Mouse (Mus musculus) R1 (cell line): ENCODE measurements around the gene Vnn1.
A peak's percentile ranks its signal among the peaks of the same experiment; 100 is the strongest.

Source experiments
- DNase-seq: peaks from one replicate; pipeline ENCODE4 v3.0.0-alpha.2; 2018; ENCODE audit warnings: low read depth, low spot score

Vnn1 gene

DNA sequence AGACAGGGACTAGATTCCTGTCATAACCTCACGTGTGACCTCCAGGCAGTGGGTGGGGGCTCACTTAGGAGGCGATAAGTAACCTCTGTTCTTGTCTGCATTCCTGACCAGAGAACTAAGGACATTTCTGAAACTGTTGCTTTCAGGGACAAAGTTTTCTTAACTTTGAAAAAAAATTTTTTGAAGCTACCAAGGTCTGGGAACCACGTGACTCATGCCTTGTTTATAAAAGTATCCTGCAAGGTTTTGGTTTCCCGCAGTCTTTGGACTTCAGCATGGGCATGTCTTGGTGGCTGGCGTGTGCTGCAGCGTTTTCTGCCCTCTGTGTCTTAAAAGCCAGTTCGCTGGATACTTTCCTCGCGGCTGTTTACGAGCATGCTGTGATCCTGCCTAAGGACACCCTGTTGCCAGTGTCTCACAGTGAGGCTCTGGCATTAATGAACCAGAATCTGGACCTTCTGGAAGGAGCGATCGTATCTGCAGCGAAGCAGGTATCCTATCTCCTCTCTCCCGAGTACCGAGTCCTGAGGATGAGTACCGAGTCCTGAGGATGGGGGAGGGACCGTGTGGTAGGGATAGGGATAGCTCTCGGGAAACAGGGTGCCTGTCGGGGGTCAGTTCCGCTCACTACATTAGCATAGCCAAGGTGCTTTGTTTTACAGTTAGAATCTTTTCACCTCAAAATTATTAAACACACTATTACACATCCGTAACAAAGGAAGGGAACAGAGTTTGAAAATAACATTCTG is at the start of gene Vnn1:
TSS of gene Vnn1 (plus strand) at position 88 of the 749 bp plus-strand sequence.
- peak; percentile 31 for DNase-seq

DNA sequence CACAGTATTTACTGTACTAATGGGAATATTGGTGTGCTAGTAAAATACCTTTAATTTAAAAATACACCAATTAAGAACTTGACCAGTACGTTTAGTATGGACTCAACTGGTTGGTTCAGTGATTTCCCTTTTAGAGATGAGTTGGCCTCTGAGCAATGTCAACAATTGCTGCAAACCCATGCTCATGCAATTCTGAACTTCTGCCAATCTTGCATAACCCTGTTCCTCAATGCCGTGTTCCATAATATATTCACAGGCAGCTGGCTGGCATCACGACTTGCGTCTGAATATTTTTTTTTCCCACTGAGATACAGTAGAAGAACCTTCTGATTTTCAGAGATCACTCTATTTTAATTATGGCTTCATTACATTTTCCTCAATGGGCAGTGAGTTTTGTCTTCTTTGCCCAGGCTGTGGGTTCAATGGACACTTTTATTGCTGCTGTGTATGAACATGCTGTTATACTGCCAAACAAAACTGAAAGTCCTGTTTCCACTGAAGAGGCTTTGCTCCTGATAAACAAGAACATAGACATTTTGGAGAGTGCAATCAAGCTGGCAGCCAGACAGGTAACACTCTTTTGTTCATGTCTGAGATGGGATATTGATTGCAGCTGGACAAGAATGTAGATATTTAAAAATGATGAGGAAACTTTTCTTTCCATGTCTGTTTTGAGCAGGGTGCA is 43.1 kb upstream of the Vnn1 start, which contains the start of gene Vnn3:
TSS of gene Vnn3 (plus strand) at position 235 of the 685 bp plus-strand sequence.
- DNase-seq = no peak

DNA sequence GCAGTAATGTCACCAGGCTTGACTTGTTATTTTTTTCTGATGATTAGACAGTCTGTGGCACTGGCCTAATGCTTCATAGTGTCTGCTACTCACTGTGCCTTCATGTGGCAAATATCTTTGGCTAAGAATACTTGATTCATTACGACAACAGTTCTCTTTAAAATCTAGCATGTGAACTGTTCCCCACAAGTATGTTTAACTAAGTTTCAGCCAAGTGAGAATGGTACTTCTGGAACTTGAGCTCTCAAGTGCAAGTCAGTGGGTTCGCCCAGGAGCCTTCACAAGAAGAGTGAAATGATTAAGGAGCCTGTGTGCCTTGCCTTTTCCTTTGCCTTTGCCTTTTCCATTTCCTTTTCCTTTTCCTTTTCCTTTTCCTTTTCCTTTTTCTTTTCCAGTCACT is 42.4 kb upstream of the Vnn1 start:
- DNase-seq = no peak

DNA sequence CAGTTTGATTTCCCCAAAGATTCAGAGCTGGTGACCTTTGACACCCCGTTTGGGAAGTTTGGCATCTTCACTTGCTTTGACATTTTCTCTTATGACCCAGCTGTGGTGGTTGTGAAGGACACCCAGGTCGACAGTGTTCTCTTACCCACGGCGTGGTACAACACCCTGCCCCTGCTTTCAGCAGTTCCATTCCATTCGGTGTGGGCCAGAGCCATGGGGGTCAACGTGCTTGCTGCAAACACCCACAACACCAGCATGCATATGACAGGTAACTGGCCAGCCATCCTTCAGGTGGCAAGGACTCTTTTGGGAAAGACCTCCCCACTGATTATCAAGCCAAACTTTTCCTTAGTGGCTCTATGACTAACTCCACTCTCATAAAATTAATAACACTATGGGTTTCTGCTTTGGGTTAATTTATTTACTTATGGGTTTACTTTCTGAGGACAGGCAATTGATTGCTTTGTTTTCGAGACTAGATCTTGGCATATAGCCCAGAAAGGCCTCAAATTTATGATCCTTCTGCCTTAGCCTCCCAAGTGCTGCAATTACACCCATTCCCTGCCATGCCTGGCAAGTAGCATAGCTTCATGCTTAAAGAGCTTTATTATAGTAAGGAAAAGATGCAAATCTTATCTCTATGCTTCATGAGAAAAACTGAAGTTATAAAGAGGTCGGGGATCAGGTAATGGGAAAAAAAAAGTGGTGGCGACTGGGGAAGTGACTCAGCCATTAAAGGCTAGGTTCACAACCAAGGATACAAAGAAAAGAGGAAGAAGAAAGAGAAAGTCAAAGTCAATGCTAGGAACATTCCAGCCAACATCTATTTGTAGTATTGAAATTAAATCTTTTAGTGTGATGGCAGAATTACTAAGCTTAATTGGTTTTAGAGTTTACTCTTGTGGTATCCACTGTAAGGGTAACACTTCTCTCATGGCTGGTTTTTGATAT is 29.9 kb upstream of the Vnn1 start:
- no peak for DNase-seq

DNA sequence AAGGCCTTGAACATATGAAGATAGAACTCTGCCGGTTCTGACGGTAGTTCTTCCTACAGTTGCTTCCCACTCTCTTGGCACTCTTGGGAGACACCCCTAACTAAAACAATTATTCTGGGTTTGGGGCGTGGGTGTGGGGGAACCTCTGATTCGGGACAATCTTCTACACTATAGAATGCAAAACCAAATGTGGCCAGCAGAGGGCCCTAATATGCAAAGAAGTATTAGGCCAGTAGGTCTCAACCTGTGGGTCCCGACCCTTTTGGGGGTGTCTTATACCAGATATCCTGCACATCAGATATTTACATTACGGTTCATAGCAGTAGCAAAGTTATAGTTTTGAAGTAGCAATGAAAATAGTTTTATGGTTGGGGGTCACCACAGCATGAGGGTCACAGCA is 13.8 kb upstream of the Vnn1 start:
- DNase-seq = peak; percentile 14

DNA sequence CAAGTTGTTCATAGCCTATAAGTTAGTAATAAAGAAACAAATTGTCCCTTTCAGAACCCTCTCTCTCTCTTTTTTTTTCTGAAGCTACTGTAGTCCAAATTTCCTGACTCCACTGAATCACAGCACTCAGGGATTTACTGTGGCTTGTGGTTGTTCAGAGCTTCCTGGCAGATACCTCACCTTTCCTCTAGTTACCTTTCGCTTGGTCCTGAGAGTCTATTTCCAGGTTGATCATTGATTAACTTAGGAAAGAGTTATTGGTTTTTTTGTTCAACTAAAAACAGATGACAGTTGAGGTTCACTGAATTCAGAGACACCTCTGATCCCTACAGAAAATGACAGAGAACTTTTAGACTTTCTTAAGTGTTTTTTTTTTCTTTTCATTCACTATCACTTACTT is 9.6 kb upstream of the Vnn1 start:
- no peak for DNase-seq

DNA sequence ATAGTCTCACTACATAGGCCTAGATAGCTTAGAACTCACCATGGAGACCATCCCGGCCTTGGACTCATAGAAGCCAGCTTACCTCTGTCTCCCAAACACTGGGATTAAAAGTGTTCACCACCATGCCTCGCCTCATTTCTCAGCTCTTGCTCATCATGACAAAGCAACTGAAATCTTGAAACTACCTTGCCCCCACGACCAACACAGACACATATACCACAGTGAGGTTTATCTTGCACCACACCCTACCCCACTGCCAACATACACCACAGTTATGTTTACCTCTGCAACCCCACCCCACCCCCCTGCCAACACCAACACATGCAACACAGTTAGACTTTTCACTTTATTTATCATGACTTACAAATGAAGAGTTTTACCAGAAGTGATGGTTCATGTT is 8.4 kb upstream of the Vnn1 start:
- no peak for DNase-seq

DNA sequence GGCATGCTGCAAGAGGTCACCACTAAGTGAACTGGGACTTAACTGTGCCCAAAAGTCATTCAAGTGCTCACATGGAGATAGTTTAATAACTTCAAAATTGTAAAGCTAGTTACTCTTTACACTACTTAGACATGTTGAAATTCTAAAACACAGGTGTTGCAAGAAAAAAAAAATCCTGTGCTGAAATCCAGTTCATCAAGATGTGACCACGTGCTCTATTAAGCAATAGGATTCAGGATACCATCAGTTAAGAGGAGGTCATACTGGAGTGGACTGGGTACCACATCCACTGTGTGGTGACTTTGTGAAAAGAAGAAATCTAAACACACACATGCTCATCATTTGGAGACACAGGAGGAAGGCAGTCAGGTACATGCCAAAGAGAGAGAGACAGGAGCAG is 1.5 kb upstream of the Vnn1 start:
- no peak for DNase-seq

DNA sequence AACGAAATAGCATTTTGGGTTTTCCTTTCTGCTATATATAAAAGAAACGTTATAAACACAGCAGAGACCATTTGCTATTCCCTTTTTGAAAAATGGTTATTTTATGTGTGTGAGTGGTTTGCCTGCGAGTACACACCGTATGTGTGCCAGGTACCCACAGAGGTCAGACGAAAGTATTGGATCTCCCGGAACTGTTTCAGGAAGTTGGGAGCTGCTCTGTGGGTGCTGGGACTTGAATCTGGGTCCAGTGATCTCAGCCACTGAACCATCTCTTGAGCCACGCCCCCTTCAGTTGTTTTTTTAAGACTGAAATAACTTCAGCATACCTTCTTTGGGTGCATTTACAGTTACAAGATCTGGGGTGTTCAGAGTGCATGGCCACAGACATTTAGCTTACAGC is 888 bp downstream of the Vnn1 start:
- no peak for DNase-seq

DNA sequence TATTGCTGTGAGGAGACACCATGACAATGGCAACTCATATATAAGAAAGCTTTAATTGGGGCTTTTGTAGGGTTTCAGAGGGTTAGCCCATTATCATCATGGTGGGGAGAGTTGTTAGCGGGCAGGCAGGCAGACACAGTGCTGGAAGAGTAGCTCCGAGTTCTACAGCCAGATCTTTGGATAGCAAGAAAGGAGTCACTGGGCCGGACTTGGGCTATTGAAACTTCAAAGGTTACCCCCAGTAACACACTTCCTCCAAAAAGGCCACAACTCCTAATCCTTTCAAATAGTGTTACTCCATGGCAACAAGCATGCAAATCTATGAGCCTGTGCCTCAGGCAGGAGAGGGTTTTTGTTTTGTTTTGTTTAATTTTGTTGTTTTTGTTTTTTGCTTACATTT is 6.6 kb downstream of the Vnn1 start:
- DNase-seq = peak; percentile 21

DNA sequence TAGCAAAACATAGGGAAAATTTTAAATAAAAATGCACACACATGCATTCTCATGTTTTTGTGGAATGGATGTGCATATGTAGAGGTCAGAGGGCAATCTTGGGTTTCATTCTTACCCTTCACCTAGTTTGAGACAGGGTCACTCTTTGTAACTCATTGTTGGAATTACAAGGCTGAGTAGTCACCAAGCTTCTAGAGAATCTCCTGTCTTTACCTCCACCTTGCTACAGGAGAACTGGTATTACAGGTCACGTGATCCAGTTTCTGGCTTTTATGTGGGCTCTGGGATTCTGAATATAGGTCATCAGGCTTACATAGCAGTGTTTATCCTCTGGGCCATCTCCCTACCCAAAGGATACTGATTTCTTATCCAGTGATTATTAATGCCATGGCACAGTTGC is 11.2 kb downstream of the Vnn1 start:
- DNase-seq = no peak

DNA sequence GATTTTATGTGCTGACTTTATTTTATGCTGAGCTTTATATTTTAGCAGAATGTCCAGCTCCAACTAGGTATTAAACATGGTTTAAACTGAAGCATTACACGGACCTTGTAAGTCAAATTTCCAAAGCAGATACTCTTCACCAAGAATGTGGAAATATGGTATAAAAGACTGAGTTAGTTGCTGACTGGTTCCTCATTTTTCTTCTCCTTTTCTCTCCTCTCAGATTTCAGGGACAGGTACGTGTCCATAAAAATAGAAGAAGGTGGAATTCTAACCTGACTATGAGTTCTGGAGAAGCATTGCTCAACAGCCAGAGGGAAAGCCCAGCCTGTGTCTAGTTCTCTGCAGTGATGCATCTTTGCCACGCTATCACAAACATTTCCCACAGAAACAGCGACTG is 25.6 kb downstream of the Vnn1 start, which contains the start of gene Taar1:
TSS of gene Taar1 (plus strand) at position 301 of the 400 bp plus-strand sequence.
- no peak for DNase-seq

DNA sequence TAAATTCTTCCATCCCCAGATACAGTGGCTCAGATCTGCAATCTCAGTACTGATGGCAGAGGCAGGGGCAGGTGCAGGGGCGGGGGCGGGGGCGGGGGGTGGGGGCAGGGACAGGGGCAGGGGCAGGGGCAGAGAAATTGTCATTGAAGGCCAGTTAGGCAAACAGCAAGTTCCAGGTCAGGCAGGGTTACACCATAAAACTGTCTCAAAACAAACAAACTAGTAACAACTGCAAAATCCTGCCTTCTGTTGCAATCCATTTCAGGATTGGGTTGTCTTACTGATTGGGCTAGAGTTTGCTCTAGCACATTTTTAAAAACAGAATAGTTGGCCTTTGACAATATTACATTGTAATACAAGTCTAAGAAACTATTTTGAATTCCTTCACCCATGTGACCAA is 28.0 kb downstream of the Vnn1 start:
- DNase-seq = no peak

DNA sequence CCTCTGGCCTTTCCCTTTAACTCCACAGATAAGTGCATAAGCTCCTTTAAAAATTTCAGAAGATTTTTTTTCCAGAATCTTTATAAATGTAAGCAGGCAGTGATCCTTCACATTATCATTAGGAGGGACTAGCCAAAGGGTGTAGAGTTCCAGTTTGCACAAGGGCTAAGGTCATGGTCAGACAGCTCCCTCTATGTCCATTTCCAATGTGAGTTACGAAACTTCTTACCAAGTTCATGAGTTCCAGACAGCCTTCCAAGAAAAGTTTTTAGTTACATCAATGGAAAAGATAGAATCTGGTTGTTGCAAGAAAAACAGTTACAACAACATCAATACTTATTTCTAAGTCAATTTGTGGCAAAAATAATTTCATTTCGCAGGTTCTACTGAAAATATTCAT is 29.5 kb downstream of the Vnn1 start:
- DNase-seq = no peak

DNA sequence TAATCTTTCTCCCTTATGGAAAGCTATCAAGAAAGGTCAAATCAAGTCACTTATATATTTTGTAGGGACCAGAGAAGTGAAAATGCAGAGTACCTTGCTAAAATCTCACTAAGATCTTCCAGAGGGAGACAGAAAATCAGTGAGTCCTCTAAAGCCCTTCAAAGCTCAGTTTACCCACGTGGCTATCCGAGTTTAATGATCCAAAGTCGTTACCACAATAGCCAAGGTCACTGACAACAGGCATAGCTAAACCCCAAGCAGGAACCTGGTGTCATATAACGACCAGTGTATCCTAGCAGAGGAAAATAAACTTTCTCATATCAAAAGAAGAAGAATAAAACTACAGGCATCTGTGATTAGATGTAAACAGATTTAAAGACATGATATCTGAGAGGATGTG is 43.1 kb downstream of the Vnn1 start:
- peak; percentile 40 for DNase-seq

DNA sequence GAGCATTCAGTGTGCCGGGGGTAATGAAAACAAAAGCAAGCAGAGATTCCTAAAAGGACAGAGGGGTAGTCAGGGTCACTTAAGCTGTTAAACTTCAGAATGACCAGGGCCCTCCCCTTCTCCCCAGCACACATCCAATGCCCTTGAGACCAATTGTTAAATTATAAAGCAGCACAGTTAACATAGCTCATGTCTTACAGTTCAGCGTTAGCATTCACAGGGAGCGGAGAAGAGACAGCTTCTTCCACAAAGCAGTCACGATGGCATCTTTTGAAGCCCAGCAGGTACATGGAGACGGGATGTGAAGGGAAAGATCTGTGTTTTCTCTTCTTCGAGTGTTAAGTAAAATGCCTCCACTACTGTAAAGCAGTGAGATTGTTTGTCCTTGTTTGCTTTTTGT is 43.8 kb downstream of the Vnn1 start, which contains the start of gene Taar2:
TSS of gene Taar2 (plus strand) at position 261 of the 400 bp plus-strand sequence.
- no peak for DNase-seq

DNA sequence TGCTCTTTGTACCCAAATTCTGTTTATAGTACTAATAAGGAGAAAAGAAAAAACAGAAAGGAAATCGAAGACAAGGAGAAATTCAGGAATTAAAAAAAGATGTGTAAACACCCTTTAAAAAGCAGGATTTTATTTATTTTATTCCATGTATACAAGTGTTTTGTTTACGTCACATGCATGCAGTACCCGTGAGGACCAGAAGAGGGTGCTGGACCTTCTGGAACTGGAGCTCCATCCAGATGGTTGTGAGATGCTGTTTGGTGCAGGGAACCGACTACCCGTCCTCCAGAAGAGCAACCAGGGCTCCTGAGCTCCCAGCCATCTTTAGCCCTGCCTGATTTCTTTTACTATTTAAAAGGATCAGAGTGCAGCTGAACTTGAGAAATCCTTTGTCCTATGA is 48.0 kb downstream of the Vnn1 start:
- peak; percentile 83 for DNase-seq

DNA sequence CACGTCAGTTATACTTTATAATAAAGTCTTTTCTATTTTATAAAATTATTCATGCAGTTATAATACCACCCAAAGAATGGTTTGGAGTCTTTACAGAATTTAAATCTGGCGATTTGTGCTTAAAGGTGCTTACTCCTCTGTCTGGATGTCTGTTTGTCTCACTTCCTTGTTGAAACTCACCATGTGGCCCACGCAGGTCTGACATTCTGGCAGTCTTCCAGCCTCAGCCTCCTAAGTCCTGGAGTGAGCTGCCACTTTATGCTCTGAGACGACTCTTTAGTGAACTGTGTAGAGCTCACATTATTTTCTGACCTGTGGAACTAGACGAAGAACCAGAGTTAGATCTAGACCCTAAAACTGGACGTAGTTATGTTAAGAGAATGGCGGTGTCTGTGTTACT is 53.5 kb downstream of the Vnn1 start:
- DNase-seq = no peak

DNA sequence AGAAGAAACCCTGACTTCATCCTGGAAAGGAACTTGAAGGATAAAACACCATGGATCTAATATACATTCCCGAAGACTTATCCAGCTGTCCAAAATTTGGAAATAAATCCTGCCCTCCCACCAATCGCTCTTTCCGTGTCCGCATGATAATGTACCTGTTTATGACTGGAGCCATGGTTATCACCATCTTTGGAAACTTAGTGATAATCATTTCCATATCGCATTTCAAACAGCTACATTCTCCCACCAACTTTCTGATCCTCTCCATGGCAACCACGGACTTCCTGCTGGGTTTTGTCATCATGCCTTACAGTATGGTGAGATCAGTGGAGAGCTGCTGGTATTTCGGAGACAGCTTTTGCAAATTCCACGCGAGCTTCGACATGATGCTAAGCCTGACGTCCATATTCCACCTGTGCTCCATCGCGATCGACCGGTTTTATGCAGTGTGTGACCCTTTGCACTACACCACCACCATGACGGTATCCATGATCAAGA is 55.1 kb downstream of the Vnn1 start, which contains the start of gene Taar3:
TSS of gene Taar3 (plus strand) at position 51 of the 498 bp plus-strand sequence.
- DNase-seq = peak; percentile 25

DNA sequence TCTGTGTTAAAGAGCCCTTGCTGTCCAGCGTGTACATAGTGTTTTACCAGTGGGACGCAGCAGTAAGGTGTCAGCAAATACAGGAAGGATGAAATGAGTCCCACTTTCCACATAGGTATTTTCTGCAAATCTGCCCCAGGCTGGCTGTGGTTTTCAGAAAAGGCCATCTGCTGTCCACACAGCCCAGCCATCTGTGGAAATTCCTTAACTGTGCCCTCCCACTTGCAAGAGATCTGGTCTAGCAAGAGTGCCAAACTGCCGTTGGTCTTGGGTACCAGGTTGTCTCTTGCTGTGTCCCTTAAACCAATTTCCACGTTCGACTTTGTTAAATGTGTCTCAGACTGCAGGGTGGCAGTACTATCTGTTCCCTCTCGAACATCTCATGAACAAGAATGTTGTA is 57.2 kb downstream of the Vnn1 start:
- DNase-seq = no peak
